Mouse (Mus musculus) embryonic fibroblast, embryonic 13.5 days (primary cell): ENCODE results near the gene Pcgf2. TPM values are rescaled to one million over a fixed set of nuclear protein-coding genes. Genes with fewer than 3 reads are reported as not detected.

Experiments
- H3K27ac ChIP-seq: 2 replicates; pipeline ENCODE4 v1.5.1; 2012; ENCODE audit warnings: low read length, control low read depth, inconsistent platforms; ENCODE audit not compliant: insufficient read depth
- H3K4me1 ChIP-seq: 2 replicates; pipeline ENCODE4 v1.6.1; 2011; ENCODE audit warnings: low read length; ENCODE audit not compliant: control insufficient read depth, insufficient read depth
- H3K4me3 ChIP-seq: 2 replicates; pipeline ENCODE4 v1.5.1; 2011; ENCODE audit warnings: mild to moderate bottlenecking, control low read depth, low read length; ENCODE audit not compliant: insufficient read depth
- CTCF ChIP-seq: IDR thresholded peaks from 2 replicates; pipeline ENCODE4 v1.5.1; 2011; ENCODE audit warnings: mild to moderate bottlenecking, control low read depth, low read length, moderate library complexity, borderline replicate concordance; ENCODE audit not compliant: insufficient read depth
- POLR2A ChIP-seq: IDR thresholded peaks from 2 replicates; pipeline ENCODE4 v1.6.1; 2011; ENCODE audit warnings: low read depth, mild to moderate bottlenecking, control low read depth, low read length, moderate library complexity
- polyA plus RNA-seq: library from polyadenylated mRNA; stranded (reverse); fragments of >200 nt; gene quantifications from 2 replicates; pipeline ENCODE4 v1.2.4, GENCODE M21; 2011; ENCODE audit warnings: low read depth; ENCODE audit not compliant: missing spikeins, insufficient read length

The Pcgf2 gene
- polyA plus RNA-seq: 42.3 and 54.0 TPM in 2 replicates

DNA sequence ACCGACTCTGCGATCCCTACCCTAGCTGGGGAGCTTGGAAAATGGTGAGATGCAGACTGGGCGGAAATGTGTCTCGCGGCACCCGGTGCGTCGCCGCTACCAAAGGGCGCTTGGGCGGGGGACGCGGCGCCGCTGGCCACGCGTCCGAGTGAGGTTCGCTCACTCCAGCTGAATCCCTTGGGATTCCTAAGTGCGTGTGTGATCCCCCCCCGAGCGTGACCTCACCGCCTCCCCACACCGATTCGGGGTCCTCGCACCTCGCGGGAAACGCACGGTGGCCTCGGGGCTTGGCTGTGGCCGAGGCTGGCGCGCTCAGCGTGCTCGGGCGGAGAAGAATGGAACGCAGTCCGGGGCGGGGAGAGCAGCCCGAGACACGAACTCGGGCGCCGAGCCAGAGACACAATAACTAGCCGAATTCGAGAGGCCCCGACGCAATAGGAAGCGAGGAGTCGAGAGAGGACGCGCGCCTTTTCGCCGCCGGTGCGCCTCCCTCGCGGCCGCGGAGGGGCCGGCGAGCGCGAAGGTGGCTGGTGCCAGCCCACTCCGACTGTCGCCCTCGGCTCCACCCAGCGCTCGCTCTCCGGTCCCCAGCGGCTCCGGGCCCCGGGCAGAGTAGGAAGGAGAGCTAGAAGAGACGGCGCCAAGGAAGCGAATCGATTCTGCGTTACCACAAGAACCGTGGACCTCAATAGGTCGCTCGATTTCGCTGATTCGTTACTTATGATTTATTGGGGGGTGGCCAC, at the start of gene Pcgf2:
Gene Pcgf2 (minus strand): TSS at position 495 of the 743 bp plus-strand sequence.
- no peak for TF ChIP-seq CTCF
- TF ChIP-seq POLR2A: peak; percentile 63
- peak within 1 kb of the TSS; percentile 98 for H3K27ac ChIP-seq
- peak within 1 kb of the TSS; percentile 78 for H3K4me3 ChIP-seq
- H3K4me1 ChIP-seq: peaks cover 5% of the 10 kb centered on the region

DNA sequence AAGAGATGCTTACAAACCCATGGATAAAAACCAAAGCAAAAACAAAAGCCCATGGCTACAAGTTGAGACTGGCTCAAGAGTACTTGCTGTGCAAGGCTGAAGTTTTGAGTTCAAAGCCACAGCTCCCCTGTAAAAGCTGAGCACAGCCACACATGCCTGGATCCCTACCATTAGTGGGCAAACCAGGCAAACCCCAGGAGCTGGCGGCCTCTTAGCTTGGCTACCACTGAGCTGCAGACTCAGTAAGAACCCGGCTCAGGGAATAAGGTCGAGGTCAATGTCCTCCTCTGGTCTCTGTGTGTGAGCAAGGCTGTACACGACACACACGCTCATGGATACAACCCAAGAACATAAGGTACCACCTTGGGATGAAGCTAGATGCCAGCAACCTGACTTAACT, 48.2 kb upstream of the Pcgf2 start:
- Histone ChIP-seq H3K4me3 (no peak overlapping the region), H3K4me1 (peaks cover 4% of the 10 kb centered on the region), H3K27ac (no peak overlapping the region)
- no peak for TF ChIP-seq CTCF
- no peak for TF ChIP-seq POLR2A

DNA sequence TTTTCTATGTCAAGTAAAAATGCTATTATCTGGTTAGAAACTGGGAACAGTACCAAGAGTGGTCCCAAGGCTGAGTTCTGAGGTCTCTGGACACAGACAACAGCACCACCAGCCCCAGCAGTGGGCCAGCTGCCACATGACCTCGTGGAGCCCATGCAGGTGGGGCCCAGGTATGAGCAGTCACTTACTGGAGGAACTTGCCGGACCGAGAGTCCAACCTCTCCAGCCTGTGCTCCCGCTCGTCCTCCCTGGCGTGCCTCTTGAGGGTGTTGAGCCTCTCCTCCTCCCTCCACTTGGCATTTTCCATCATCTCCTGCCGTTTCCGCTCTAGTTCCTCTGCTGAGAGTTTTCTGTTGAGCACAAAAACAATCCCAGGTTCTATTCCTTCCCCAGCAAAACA, 47.5 kb upstream of the Pcgf2 start:
- TF ChIP-seq CTCF (no peak), POLR2A (no peak)
- Histone ChIP-seq H3K4me3 (no peak overlapping the region), H3K4me1 (peaks cover 8% of the 10 kb centered on the region), H3K27ac (no peak overlapping the region)

DNA sequence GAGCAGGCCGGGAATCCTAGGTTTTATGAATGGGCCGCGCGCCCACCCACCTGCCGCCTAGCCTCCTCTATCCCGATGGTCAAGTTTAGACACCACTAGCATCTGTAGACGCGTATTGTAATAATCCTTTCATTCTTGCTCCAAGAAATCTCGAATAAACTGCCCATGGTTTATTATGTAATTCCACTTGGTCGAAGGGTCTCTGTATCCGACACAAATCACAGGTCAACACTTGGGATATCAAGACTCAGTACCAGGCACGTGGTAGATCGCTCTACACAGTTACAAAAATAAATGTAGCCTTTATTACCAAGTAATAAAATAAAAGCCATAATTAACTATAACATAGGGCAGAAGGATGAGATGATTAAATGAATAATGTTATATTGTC, 45.0 kb upstream of the Pcgf2 start:
- Histone ChIP-seq H3K4me1 (peaks cover 16% of the 10 kb centered on the region), H3K27ac (no peak overlapping the region)

DNA sequence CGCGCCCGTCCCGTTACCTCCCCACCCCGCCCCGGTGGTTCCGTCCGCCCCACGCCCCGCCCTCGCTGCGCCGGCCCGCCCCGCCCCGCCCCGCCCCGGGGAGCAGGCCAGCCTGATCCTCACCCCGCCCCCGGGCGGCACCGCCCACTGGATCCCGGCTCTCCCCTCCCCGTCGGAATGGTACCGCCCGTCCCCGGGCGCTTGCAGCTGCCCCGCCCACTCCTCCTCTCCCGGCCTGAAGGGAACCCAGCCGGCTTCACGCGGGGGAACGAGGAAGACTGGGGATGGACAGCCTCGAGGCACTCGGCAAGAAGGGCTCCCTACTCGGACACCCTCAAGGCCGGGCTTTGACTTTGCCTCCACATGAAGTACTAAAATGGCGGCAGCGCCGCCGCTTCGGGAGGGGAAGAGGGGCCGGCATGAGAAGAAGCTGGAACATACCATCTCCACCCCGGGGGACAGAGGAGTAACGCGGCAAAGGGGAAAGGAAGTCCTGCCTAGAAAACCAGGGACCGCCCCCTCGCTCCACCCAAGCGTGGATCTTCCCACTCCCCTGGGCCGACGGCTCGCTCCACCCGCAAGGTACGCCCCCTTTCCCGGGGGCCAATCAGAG, 44.5 kb upstream of the Pcgf2 start:
- peak; percentile 50 for TF ChIP-seq POLR2A
- TF ChIP-seq CTCF: no peak
- Histone ChIP-seq H3K27ac (peak overlapping the region; percentile 96), H3K4me1 (peaks cover 18% of the 10 kb centered on the region), H3K4me3 (peak overlapping the region; percentile 94)

More for the DNA sequence above, 45.0 kb upstream of the Pcgf2 start:
- no peak overlapping the region for H3K4me3 ChIP-seq
- TF ChIP-seq CTCF: no peak
- no peak for TF ChIP-seq POLR2A

DNA sequence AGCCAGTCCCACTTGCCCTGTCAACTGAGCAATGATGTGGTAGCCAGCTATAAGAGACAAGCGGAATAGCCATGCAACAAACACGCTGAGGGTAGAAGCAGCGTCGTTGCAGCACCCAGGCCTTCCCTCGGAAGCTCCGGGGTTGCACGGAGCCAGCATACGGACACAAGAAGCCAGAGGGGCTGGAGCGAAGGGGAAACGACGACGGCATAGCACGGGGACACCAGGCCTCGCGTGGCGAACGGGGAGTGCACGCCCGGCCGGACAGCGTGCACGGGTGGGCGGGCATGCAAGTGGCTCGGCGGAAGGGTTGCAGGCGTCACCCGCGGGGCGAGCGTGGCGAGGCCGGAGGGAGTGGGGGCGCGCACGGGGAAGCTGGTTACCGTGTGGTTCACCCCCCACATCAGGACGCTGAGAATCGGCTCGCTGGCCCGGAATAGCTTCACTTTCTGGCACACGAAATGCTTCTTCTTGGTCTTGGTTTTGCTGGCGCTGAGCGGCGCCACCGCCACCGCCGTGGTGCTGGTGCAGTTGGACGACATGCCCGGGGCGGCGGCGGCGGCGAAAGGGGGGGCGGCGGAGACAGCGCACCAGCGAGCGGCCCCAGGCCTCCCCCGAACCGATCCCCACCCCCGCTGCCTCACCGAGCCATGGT, 43.9 kb upstream of the Pcgf2 start, which contains the start of gene Pip4k2b:
Gene Pip4k2b (minus strand): TSS at position 642 of the 655 bp plus-strand sequence.
- H3K4me1 ChIP-seq: peaks cover 16% of the 10 kb centered on the region
- H3K27ac ChIP-seq: peak within 1 kb of the TSS; percentile 96
- TF ChIP-seq CTCF (no peak), POLR2A (peak; percentile 52; the same call in 1 of the 2 replicates)
- H3K4me3 ChIP-seq: peak within 1 kb of the TSS; percentile 94

DNA sequence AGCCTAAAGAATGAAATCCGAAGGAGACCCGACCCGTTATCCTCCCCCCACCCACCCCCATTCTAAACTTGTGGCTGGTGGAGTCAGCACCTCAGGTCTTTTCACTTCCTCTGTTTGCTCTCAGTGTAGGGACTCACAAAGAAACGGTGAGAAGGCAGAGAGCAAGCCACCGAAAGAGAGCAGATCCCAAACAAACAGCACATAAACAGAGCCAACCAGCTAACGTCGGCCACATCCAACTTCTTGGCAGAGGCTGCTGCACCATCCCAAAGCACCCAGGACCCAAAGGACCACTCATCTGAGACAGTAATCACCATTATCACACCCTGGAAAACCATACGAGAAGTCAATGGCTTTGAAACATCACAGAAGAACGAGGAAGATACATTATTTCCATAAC, 43.1 kb upstream of the Pcgf2 start:
- Histone ChIP-seq H3K4me3 (peak overlapping the region; percentile 89), H3K4me1 (peaks cover 14% of the 10 kb centered on the region; the same call in 1 of the 2 replicates), H3K27ac (peak overlapping the region; percentile 42)
- TF ChIP-seq CTCF (no peak), POLR2A (no peak)

DNA sequence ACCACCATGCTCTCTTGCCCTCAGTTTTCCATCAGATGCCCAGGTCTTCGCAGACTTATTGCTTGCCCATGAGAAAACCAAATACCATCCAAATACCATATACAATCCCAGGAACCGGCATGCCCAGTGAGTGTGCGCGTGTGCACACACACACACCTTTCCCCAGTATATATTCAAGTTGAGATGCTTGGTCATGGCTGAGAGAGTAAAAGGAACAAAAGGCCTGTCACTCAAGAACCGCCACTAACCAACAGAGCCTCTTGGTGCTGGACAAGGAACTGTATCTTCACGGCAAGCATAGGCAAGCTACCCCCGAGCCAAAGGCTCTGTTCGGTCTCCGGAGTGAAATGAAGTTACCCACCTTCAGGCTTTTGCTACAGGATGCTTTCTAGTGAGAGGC, 42.3 kb upstream of the Pcgf2 start:
- TF ChIP-seq POLR2A: no peak
- TF ChIP-seq CTCF: no peak
- peak overlapping the region; percentile 89 for H3K4me3 ChIP-seq
- H3K27ac ChIP-seq: no peak overlapping the region
- H3K4me1 ChIP-seq: peaks cover 17% of the 10 kb centered on the region

DNA sequence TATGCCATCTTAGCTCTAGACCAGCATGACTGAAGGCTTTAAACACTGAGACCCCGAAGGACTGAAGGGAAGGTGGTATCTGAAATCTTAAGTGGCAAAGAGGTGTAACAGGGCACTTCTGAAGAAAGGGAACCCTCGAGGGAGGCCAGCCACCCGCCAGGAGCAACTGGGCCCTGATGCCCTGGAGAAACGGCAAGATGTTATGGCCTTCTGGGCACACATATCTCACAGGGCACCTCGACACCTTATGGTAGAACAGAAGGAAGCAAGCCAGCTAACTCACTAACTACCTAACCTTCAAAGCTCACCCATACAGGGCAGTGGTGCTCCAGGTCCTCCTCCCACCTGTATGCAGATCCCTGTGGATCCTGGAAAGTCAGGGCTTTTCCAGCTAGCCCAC, 41.9 kb upstream of the Pcgf2 start:
- H3K4me1 ChIP-seq: peaks cover 18% of the 10 kb centered on the region
- no peak overlapping the region for H3K27ac ChIP-seq
- H3K4me3 ChIP-seq: no peak overlapping the region

DNA sequence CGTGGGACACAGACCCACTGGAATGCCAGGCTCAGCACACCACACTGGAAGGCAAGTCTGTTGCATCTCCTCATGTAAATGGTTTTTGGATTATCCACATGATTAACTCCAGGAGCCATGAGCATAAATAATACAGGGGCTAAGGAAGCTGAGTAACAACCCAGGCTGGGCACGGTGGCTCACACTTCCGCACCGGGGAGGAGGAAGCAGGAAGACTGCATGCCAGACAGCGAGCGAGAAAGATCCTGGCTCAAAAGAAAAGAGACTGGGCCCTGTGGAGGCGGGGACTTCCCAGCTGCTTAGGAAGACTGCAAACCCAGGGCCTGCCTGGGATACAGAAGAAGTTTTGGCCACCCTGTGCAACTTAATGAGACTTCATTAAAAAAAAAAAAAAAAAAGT, 39.9 kb upstream of the Pcgf2 start:
- H3K27ac ChIP-seq: peak overlapping the region; percentile 54
- peaks cover 18% of the 10 kb centered on the region for H3K4me1 ChIP-seq
- H3K4me3 ChIP-seq: no peak overlapping the region
- no peak for TF ChIP-seq POLR2A
- no peak for TF ChIP-seq CTCF

More for the DNA sequence above, 41.9 kb upstream of the Pcgf2 start:
- no peak for TF ChIP-seq POLR2A
- TF ChIP-seq CTCF: no peak

DNA sequence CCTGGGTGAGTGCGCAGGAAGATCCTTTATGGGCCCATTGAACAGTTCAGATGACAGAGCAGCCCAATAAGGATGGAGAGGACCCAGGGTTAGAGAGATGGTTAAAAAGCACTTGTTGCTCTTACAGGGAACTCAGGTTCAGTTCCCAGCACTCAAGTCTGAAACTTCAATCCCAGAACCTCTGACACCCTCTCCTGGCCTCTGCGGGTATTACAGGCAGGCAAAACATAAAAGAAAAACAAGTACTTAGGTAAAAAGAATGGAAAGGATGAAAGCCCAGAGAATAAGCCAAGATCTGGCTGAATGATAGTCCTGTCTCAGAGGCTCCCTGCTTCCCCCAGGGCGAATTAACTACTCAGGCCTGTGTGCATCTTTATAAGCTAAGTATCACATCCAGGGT, 38.9 kb upstream of the Pcgf2 start:
- H3K4me1 ChIP-seq: peaks cover 18% of the 10 kb centered on the region
- TF ChIP-seq CTCF (no peak), POLR2A (no peak)
- no peak overlapping the region for H3K27ac ChIP-seq
- no peak overlapping the region for H3K4me3 ChIP-seq
